Mouse (Mus musculus): ENCODE data around the gene Rnft1. TPM values are rescaled to one million over a fixed set of nuclear protein-coding genes. Genes with fewer than 3 reads are reported as not detected.
"Not testable (repeated sequence)": the region's sequence is repeated elsewhere in the genome, so short reads cannot be mapped to it uniquely, and the experiment has no call there.

Rnft1 gene
- polyA plus RNA-seq, 1 experiment from 2014 or later: 45.0 TPM

DNA sequence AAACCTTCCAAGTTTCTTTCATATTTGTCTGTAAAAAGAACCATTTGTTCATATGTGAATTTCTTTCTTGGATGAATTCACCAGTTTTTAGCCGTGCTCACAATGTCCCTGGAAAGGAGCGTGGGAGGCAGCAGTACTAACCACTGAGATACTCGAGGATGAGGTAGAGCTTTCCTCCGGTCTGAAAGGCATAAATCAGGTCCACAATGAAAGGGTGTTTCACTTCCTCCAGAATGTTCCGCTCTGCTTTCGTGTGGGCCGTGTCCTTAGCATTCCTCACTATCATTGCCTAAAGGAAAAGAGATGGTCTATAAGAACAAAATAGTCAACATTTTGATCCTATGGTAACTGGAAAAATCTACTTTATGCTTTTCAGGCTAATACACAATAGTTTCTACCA lies 35.3 kb downstream of the Rnft1 start:
- H3K4me2 ChIP-seq: no peak overlapping the region
- no peak overlapping the region for H3K27ac ChIP-seq
- 83% methylated on average over 7 of the region's 7 CpGs for WGBS
- no peak overlapping the region for H3K9ac ChIP-seq
- H3K9me3 ChIP-seq (replicated peaks): no peaks in the 10 kb centered on the region
- H3K36me3 ChIP-seq: peaks cover 76% of the 10 kb centered on the region
- H3K4me3 ChIP-seq: no peak overlapping the region
- ATAC-seq (replicated peaks; ENCODE audit: insufficient number of reproducible peaks, insufficient read depth, low FRiP score, low read depth): no peak
- H3K27me3 ChIP-seq: no peaks in the 10 kb centered on the region
- no peaks in the 10 kb centered on the region for H3K4me1 ChIP-seq (replicated peaks)

DNA sequence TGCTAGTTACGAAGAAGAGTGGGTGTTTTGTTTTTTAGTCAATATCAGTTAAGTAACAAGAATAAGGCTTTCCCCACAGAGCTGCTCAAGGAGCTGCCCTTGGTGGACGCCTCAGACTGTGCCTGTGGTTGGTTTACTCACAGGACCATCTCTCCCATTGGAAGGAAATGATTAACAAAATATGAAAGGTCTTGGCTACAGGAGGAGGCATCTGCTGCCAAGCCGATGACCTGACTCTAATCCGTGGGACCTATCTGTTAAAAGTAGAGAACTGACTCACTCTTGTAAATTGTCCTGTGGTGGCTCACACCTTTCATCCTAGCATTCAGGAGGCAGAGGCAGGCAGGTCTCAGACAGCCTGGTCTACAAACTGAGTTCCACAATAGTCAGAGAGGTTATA lies 43.1 kb downstream of the Rnft1 start:
- peaks cover 69% of the 10 kb centered on the region for H3K36me3 ChIP-seq
- WGBS: 86% methylated on average over 4 of the region's 4 CpGs

DNA sequence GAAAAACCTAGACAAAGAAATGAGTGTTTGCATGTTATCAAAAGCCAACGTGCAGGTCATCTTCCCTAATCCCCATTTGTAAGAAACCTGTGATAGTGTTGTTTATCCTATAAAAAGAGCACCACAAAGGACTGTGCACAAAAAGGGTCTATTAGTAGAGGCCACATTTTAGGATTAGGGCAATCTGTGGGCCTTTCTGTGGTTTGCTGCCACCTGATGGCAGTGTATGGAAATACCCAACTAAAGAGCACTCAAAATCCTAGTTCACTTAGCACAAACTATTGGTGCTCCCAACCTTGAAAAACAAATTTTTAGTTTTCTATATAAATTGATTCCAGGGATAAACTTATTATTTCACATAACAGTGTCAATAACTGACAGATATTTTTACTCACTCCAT lies 48.4 kb downstream of the Rnft1 start:
- Histone ChIP-seq H3K4me2 (no peak overlapping the region), H3K4me3 (no peak overlapping the region), H3K27me3 (no peaks in the 10 kb centered on the region), H3K36me3 (peaks cover 44% of the 10 kb centered on the region), H3K27ac (no peak overlapping the region), H3K9ac (no peak overlapping the region), H3K9me3 (replicated peaks) (no peaks in the 10 kb centered on the region), H3K4me1 (replicated peaks) (no peaks in the 10 kb centered on the region)
- no peak for ATAC-seq (replicated peaks; ENCODE audit: insufficient number of reproducible peaks, insufficient read depth, low FRiP score, low read depth)
- 64% methylated on average over 1 of the region's 1 CpGs for WGBS

More for the DNA sequence above, 43.1 kb downstream of the Rnft1 start:
- no peak overlapping the region for H3K4me2 ChIP-seq
- H3K9me3 ChIP-seq (replicated peaks): no peaks in the 10 kb centered on the region
- no peaks in the 10 kb centered on the region for H3K27me3 ChIP-seq
- H3K27ac ChIP-seq: no peak overlapping the region
- H3K4me1 ChIP-seq (replicated peaks): no peaks in the 10 kb centered on the region
- no peak for ATAC-seq (replicated peaks; ENCODE audit: insufficient number of reproducible peaks, insufficient read depth, low FRiP score, low read depth)
- no peak overlapping the region for H3K9ac ChIP-seq
- no peak overlapping the region for H3K4me3 ChIP-seq

DNA sequence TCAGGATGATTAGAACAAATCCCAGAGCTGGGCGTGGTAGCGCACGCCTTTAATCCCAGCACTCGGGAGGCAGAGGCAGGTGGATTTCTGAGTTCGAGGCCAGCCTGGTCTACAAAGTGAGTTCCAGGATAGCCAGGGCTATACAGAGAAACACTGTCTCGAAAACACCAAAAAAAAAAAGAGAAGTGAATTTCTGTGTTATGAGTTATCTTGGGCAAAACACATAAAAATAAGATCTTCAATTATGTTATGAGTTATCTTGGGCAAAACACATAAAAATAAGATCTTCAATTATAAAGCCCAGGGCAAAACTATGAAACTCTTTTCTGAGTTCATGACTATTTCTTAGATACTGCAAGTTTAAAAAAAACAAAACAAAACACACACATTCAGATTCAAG lies 48.8 kb downstream of the Rnft1 start:
- H3K4me2 ChIP-seq; H3K9ac ChIP-seq; H3K4me1 ChIP-seq (replicated peaks); H3K27ac ChIP-seq; H3K4me3 ChIP-seq; H3K9me3 ChIP-seq (replicated peaks); ATAC-seq (replicated peaks; ENCODE audit: insufficient number of reproducible peaks, insufficient read depth, low FRiP score, low read depth); H3K27me3 ChIP-seq: not testable (repeated sequence)
- 87% methylated on average over 6 of the region's 6 CpGs for WGBS
- peaks cover 39% of the 10 kb centered on the region for H3K36me3 ChIP-seq

DNA sequence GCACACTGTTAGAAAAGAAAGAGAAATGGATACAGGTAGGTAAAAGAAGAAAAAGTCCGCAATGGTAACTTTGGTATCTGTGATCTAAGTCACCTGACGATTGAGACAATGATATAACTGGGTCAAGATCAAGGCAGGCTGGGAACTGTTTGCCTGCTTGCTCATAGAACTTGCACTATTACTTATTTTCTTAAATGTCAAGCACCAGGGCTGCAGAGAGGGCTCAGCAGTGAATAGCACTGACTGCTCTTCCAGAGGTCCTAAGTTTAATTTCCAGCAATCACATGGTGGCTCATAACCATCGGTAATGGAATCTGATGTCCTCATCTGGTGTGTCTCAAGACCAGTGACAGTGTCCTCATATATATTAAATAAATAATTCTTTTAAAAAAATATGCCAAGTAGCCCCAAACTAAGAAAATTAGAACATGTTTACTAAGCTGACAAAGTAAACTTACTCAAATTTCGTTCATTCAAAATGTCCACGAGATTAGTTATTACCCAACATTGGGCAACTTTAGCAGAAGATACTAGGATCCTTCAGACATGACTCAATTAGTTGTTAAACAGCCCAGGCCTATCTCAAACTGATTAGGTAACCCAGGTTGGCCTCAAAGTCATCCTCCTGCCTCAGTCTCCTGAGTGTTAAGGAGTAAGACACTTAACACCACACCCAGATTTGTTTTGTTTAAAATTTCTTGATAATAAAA lies 49.9 kb downstream of the Rnft1 start:
- H3K27ac ChIP-seq: no peak overlapping the region
- WGBS: 88% methylated on average over 5 of the region's 5 CpGs
- H3K4me3 ChIP-seq: no peak overlapping the region
- no peaks in the 10 kb centered on the region for H3K27me3 ChIP-seq
- no peak overlapping the region for H3K9ac ChIP-seq
- H3K4me1 ChIP-seq (replicated peaks): no peaks in the 10 kb centered on the region
- H3K36me3 ChIP-seq: peaks cover 34% of the 10 kb centered on the region
- ATAC-seq (replicated peaks; ENCODE audit: insufficient number of reproducible peaks, insufficient read depth, low FRiP score, low read depth): no peak
- no peaks in the 10 kb centered on the region for H3K9me3 ChIP-seq (replicated peaks)
- no peak overlapping the region for H3K4me2 ChIP-seq

DNA sequence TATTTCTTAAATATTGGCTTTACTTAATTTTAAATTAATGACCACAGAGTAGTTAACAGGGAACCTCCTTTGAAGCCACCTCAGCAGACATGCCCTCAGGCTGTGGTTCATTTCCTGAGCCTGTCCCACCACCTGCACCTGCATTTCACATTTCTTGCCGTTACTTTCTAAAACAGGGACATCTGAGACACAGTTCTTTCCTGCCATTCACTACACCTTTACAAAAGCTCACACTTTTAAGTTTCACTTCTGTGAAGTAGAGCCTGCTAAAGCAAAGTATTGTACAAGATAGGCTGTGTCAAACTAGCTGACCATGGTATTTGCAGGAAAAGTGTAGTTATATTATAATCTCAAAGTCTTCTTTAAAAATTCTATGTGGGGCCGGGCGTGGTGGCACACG lies 54.3 kb downstream of the Rnft1 start:
- no peaks in the 10 kb centered on the region for H3K27me3 ChIP-seq
- H3K9me3 ChIP-seq (replicated peaks): no peaks in the 10 kb centered on the region
- H3K27ac ChIP-seq: no peak overlapping the region
- WGBS: 90% methylated on average over 4 of the region's 4 CpGs
- no peak overlapping the region for H3K4me3 ChIP-seq
- no peak overlapping the region for H3K4me2 ChIP-seq
- H3K36me3 ChIP-seq: peaks cover 4% of the 10 kb centered on the region; the same call in 1 of the 2 replicates
- H3K4me1 ChIP-seq (replicated peaks): peaks cover 18% of the 10 kb centered on the region
- ATAC-seq (replicated peaks; ENCODE audit: insufficient number of reproducible peaks, insufficient read depth, low FRiP score, low read depth): no peak
- no peak overlapping the region for H3K9ac ChIP-seq

DNA sequence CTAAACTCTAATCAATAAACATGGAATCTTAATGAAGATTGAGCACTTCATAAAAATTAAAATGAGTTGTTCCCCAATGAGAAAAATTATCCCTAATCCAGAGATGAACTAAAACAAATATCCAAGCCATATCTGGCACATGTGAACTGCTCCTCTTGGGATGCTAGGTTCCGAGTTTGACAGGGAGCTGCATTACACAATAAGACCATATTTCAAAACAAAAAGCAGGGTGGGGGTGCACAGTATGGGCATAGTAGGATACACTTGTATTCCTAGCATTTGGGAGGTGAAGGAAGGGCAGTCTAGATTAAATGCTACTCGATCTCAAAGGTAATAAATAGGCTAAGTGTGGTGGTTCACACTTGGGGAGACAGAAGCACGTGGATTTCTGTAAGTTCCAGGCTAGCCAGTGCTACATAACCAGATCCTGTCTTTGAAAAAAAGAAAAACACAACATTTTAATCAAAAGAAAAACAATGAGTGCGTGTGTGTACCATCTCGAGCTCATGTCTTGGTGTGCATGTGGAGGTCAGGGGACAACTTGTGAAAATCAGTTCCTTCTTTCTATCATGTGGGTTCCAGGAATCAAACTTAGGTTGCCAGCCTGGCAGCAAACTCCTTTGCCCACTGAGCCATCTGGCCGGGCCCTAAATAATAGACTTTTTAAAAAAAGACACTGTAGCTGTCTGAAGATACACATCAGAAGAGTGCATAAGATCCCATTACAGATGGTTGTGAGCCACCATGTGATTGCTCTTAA lies 55.4 kb downstream of the Rnft1 start:
- no peaks in the 10 kb centered on the region for H3K36me3 ChIP-seq
- H3K27ac ChIP-seq: no peak overlapping the region
- WGBS: 76% methylated on average over 6 of the region's 6 CpGs
- H3K9me3 ChIP-seq (replicated peaks): no peaks in the 10 kb centered on the region
- no peak for ATAC-seq (replicated peaks; ENCODE audit: insufficient number of reproducible peaks, insufficient read depth, low FRiP score, low read depth)
- peaks cover 18% of the 10 kb centered on the region for H3K4me1 ChIP-seq (replicated peaks)
- no peaks in the 10 kb centered on the region for H3K27me3 ChIP-seq
- no peak overlapping the region for H3K4me2 ChIP-seq
- H3K9ac ChIP-seq: no peak overlapping the region
- no peak overlapping the region for H3K4me3 ChIP-seq

DNA sequence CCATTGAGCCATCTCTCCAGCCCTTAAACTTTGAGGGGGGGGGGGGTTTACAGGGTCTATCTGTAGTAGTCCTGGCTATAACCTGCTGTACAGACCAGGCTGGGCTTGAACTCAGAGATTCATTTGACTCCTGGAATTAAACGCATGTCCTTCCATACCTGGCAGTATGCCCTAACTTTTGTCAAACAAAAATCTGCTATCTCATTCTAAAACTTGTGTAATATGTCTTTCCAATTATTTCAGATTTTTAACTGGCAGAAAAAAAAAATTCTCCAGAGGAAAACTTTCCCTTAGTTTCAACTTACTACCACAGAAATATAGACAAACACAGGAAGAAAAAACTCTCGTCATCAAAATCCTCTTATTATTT lies 56.0 kb downstream of the Rnft1 start:
- Histone ChIP-seq H3K36me3 (no peaks in the 10 kb centered on the region), H3K4me1 (replicated peaks) (peaks cover 18% of the 10 kb centered on the region), H3K4me3 (no peak overlapping the region), H3K9me3 (replicated peaks) (no peaks in the 10 kb centered on the region), H3K9ac (no peak overlapping the region), H3K27ac (no peak overlapping the region), H3K4me2 (no peak overlapping the region), H3K27me3 (no peaks in the 10 kb centered on the region)
- WGBS: 86% methylated on average over 2 of the region's 2 CpGs
- no peak for ATAC-seq (replicated peaks; ENCODE audit: insufficient number of reproducible peaks, insufficient read depth, low FRiP score, low read depth)

DNA sequence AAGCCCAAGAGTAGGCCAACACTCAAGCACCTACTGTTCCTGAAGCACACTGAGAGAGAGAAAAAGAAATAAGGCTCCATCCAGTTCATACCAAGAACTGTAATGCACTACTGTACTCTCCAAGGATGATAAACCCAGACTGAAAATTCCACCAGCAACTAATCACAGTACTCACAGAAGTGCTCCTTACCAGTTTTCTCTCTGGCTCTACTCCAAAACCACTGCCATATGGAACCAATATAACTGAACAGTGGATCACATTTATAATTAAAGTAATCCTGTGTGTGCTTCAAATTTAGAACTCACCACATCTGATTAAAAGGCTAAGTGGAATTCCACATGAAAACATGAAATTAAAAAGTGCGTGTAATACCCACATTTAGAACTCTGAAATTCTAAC lies 58.4 kb downstream of the Rnft1 start:
- 70% methylated on average over 1 of the region's 1 CpGs for WGBS

DNA sequence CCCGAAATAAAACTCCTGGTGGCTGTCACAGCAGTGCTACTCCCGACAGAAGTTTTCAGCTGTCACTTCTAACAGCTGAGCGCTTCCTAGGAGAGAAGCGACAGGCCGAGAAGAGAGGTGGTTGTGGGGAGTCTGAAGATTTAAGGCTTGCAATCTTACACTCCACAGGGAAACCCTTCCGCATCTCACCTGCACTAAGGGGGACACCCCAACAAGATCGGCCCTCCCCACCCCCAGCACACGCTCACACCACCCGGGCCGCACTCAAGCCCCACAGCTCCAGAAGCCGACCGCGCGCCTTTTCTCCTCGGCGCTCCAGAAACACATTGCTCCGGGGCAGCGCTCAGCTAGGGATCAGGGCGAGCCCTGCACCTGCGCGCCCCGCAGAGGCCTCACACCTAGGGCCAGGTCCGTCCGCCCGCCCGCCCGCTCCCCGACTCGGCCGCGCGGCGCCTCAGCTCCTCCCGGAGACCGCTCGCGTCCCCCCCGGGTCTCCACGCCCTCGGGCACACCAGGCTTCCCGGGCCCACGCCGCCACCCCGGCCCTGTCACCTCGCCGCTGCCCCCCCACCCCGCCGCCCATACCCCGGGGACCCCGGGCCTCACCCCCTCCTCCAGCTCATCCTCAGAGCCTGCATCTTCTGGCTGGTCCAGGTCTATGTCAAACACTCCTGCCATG lies 59.6 kb downstream of the Rnft1 start:
- peaks cover 2% of the 10 kb centered on the region for H3K36me3 ChIP-seq
- peak overlapping the region; percentile 84 for H3K4me3 ChIP-seq
- no peaks in the 10 kb centered on the region for H3K27me3 ChIP-seq
- H3K27ac ChIP-seq: peak overlapping the region; percentile 85
- under 1% methylated on average over 50 of the region's 50 CpGs for WGBS
- no peaks in the 10 kb centered on the region for H3K9me3 ChIP-seq (replicated peaks)
- peak overlapping the region; percentile 93 for H3K9ac ChIP-seq
- H3K4me1 ChIP-seq (replicated peaks): peaks cover 29% of the 10 kb centered on the region
- peak; percentile 61 for ATAC-seq (replicated peaks; ENCODE audit: insufficient number of reproducible peaks, insufficient read depth, low FRiP score, low read depth)
- H3K4me2 ChIP-seq: peak overlapping the region; percentile 65

More for the DNA sequence above, 58.4 kb downstream of the Rnft1 start:
- H3K4me2 ChIP-seq: peak overlapping the region; percentile 65
- no peaks in the 10 kb centered on the region for H3K27me3 ChIP-seq
- no peak for ATAC-seq (replicated peaks; ENCODE audit: insufficient number of reproducible peaks, insufficient read depth, low FRiP score, low read depth)
- no peaks in the 10 kb centered on the region for H3K36me3 ChIP-seq
- peak overlapping the region; percentile 84; the same call in 1 of the 2 replicates for H3K4me3 ChIP-seq
- H3K4me1 ChIP-seq (replicated peaks): peaks cover 26% of the 10 kb centered on the region
- peak overlapping the region; percentile 6 for H3K9ac ChIP-seq
- H3K9me3 ChIP-seq (replicated peaks): no peaks in the 10 kb centered on the region
- peak overlapping the region; percentile 39; the same call in 1 of the 2 replicates for H3K27ac ChIP-seq

DNA sequence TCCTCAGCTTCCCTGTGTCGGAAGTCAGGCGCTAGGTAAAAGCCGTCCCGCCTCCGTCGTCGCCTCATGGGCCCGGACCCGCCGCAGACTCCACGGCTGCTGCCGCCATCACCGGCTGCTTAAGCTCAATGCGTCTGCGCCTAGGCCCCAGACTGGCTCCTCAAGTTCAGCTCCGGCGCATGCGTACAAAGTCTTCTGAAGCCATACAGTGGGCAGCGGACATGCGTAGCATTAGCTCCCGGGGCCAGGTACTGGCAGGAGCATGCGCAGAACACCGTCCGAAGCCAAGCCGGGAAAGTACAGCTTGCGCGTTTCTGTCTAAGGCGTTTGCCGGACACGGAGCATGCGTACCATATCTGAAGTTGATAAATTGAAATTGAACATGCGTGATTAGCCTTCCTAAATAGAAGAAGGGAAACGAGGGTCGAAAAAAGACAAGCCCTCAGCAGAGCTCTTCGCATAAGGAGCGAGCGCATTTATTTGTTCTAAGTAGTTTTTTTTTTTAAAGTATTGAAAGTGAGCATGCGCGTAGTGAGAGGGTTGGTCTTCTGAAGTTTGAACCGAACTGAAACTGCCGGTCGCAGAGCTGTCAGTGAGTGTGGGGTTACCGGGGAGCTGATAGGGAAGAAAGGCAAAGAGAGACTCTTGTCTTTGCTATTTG lies 60.3 kb downstream of the Rnft1 start, which contains the start of the genes Rps6kb1 and Tubd1:
Rps6kb1 (minus strand) TSS at position 167 of the 661 bp plus-strand sequence.
Tubd1 (plus strand) TSS at position 353 of the 661 bp plus-strand sequence.
- no peaks in the 10 kb centered on the region for H3K27me3 ChIP-seq
- no peaks in the 10 kb centered on the region for H3K9me3 ChIP-seq (replicated peaks)
- WGBS: under 1% methylated on average over 43 of the region's 43 CpGs
- peak; percentile 98 for ATAC-seq (replicated peaks; ENCODE audit: insufficient number of reproducible peaks, insufficient read depth, low FRiP score, low read depth)
- peak within 1 kb of the TSS; percentile 93 for H3K9ac ChIP-seq
- H3K36me3 ChIP-seq: peaks cover 8% of the 10 kb centered on the region
- H3K27ac ChIP-seq: peak within 1 kb of the TSS; percentile 85
- peaks cover 29% of the 10 kb centered on the region for H3K4me1 ChIP-seq (replicated peaks)
- peak within 1 kb of the TSS; percentile 84 for H3K4me3 ChIP-seq
- H3K4me2 ChIP-seq: peak within 1 kb of the TSS; percentile 65
